Mouse (Mus musculus): ENCODE measurements around the gene Nfyc.

DNA sequence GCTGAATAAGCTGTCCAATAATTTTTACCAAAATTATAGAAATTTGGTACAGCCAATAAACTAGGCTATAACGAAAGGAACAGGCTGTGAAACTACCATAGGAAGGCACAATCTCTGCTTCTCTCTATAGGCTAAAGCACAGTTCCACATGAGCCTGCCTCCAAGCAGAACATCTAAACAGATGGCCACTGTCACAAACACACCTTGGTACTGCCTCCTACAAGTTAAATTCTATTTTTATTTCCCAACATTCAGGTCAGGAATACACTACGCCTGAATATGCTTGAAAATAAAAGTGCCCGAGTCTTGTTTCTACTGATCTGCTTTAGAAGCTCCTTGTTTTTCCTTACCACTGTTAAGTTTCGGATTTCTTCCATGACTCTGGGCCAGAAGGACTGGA lies 41.3 kb downstream of the Nfyc start:
- TF ChIP-seq CTCF (IDR thresholded peaks at IDR 0.05; ENCODE audit: extremely low read depth, insufficient read depth, insufficient read length, insufficient replicate concordance) (no peak), POLR2A (IDR thresholded peaks at IDR 0.05; ENCODE audit: low read depth, low read length) (no peak)
